Mouse (Mus musculus): ENCODE measurements around the gene Pak6.

DNA sequence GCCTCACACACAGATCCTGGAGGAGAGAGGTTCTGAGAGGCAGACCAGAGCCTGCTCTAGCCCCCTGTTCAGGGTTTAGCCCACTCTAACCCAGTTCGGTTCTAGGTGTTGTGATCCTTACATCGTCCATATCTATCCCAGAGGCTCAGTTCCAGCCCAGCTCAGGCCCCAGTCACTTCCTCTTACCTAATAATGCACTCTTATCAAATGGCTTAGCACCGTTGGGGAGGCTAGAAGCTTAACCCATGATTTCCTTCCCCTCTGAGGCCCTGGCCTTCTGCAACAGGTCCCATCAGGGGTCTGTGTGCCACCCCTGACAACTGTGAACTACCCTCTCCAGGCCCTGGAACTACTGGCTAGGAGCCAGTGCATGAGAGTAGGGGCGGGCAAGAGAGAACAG is 66.1 kb downstream of the Pak6 start:
- no peak for TF ChIP-seq CTCF (conservative IDR thresholded peaks at IDR 0.05; ENCODE audit: insufficient read depth, insufficient read length, low read depth, low read length)
- no peak for TF ChIP-seq POLR2A (IDR thresholded peaks at IDR 0.05; ENCODE audit: low read depth, low read length)

Data from kidney, adult 2 months (tissue).